Mouse (Mus musculus) gastrocnemius, postnatal 4 days (tissue): ENCODE results near the gene Neurog1. TPM values are rescaled to one million over a fixed set of nuclear protein-coding genes. Genes with fewer than 3 reads are reported as not detected.

Experiments
- DNase-seq, 2 experiments: peaks; one replicate each; pipeline ENCODE4 v3.0.0; 2021 to 2022; ENCODE audit warnings: low spot score in 2 of 2, mixed read lengths in 2 of 2
- total RNA-seq, 2 experiments: library from RNA; stranded (reverse); gene quantifications; 2 replicates each; pipeline ENCODE4 v1.2.3; 2021

Neurog1 gene
- total RNA-seq, 2 experiments from 2014 or later, result not detected

DNA sequence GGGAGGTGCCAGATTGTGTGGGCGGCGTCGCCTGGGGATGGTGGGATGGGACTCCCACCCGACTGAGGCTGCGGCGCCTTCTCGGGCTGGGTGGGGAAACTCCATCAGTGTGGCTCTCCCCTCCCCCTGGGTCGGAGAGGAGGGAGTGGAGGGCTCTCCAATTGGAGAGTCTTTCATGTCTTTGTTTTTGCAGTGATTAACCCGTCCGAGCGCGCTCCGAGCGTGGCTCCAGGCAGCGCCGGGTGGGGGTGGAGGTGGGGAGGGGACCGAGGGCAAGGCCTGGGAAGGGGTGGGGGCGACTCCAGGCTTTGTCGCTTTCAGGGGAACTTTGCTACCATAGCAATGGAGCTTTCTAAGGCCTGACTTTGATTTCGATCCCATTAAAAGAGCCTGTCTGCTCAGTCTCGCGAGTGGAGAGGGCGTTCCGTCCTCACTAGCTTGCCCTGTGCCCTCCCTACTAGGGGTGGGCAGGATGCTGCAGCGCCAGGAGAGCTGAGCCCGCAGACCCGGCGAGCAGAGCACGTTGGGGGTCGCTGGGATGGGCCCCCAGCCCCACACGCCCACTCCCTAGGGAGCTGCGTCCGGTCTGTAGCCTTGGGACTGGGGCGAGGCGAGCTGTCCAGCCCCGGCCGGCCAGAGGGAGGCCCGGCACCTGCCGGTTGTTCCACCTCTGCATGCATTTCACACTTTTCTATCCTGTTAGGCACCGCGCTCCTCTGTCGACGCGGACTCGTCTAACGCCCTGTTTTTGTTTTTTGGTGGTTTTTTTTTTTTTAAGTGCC, 30.6 kb downstream of the Neurog1 start:
- no peak for DNase-seq

DNA sequence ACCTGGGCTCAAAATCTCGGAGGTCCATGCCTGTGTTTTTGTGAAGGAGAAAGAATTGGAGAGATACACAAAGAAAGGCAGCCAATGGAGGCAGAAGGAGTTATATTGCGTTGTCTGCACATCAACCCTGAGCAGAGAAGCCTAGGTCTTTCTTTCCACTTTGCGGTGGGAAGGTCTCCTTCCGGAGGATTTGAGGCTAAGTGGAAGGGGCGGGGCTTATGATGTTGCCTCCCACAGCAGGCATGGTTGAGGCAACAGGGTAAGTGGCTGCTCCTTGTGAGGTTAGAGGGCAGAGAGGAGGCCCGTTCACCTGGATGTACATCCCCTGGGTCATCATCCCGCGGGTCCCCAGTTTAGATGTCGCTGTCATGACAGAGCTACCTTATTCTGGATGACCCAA, 32.7 kb downstream of the Neurog1 start:
- no peak for DNase-seq

DNA sequence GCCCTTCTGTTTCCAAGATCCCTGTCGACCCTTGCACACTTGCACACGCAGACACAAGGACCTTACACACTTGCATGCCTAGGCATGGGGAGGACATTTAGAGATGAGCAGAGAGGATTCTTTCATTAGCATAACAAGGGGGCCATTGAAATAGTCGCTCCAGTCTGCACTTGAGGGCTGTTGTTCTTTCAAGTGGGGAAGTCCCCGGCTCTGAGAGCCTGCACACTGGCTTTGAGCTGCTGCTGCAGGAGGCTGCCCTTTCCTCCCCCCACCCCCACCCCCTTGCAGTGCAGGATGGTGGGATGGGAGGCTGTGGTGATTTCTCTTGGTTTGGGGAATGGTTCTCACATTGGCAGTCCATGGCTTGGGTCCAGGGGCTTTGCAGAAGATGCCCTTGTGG, 35.9 kb downstream of the Neurog1 start:
- no peak for DNase-seq

DNA sequence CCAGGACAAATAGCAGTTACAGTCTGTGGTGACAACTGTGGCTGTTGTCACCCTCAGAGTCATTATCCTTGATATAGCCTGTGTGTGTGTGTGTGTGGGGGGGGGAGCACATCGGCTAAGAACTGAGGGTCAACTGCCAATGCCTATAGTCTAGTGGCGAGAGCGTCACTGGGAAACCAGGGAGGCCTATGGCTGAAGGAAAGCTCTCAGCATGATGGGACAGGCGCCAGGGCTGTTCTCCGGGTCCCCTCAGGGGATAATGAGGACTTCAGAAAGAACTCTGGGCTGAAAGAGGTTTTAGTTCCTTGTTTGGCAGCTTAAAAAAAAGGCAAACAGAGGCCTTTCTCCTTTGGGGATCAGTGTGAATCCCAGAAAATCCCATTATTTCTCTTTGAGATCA, 37.3 kb downstream of the Neurog1 start:
- DNase-seq, result no peak

DNA sequence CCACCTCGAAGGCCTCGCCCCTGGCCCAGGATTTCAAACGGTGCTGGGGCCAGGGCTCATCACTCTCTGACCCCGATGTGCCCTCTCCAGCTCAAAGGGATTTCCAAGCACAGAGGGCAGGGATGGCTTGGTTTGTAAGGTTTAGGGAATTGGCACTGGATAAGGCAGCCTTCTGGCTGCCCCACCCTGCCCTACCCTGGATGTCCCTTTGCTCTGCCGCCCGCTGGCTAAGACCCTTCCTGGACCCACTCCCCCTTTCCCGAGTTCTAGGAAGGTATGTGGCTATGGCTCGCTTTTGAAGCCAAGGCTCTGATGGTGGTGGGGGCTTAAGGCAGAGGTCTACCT, 42.9 kb downstream of the Neurog1 start:
- DNase-seq, result no peak

DNA sequence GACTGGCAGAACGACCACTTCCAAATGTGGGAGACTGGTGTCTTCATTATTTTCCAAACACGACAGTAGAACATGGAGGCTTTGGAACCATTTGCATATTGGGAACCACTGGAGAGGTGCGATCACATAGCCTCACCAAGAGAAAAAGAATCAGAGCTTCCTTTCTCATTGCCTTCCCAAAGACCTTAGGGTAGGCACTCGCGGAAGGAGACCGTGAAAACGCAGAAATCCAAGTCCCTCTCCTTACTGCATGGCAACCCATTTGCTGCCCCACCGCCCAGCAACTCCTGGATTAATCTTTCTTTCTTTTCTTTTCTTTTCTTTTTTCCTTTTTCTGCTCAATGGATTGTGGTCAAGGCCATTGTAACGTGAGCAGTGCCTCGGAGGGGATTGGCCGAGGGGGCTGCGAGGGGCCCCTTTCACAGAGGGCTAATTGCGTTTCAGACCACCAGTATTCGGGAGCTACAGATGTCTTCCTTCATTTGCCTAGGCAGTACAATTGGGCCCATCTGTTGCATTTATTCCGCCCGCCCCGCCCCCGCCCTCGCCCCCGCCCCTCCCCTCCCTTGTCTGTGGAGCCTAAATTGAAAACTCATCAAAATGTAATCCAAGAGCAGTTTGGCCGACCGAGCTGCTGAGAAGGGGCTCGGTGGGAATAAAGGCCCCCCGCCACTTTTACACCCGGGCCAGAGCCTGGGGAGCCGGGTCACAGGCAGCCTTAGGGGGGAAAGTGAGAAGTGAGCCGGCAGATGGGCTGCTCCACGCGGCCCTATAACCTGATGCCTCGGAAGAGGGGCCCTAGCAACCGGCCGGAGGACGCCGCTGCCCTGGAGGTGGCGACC, 43.5 kb downstream of the Neurog1 start:
- DNase-seq, result no peak

Other genes with a start within 250 kb of the Neurog1 start
- gene H2afy, start 115.8 kb downstream of the Neurog1 start, total RNA-seq, result 10 to 100 TPM; 80.2 to 89.7 TPM
- 1 to 10 TPM; 1.4 to 1.5 TPM for gene Tifab, start 73.3 kb downstream of the Neurog1 start, total RNA-seq
- gene Cxcl14, start 44.4 kb upstream of the Neurog1 start, total RNA-seq, result 1 to 10 TPM; 5.3 to 5.6 TPM
- gene Gm3045, start 174.4 kb upstream of the Neurog1 start, total RNA-seq, result not detected
- not detected for gene Slc25a48, start 186.2 kb upstream of the Neurog1 start, total RNA-seq
- not detected for gene Il9, start 230.1 kb upstream of the Neurog1 start, total RNA-seq